Mouse (Mus musculus) limb, embryonic 11.5 days (tissue): Measurements from ENCODE around the gene Ppm1l. TPM values are rescaled to one million over a fixed set of nuclear protein-coding genes. Genes with fewer than 3 reads are reported as not detected.

ENCODE experiments used
- ATAC-seq: fragments of 200-750 bp; cut with Nextera tagmentation; 2 replicates; pipeline ENCODE4 v1.8.0; 2017; ENCODE audit warnings: low read depth; ENCODE audit not compliant: insufficient number of reproducible peaks, low FRiP score, low TSS enrichment
- DNase-seq: peaks from one replicate; pipeline ENCODE4 v3.0.0-alpha.2; 2015; ENCODE audit warnings: low spot score
- H3K27ac ChIP-seq: fragments of 300-500 bp; sonication (generic); replicated peaks from 2 replicates; pipeline ENCODE4 v1.5.1; 2014; ENCODE audit warnings: low read depth, mild to moderate bottlenecking, low read length
- H3K27me3 ChIP-seq: fragments of 300-500 bp; sonication (generic); 2 replicates; pipeline ENCODE4 v1.6.1; 2014; ENCODE audit warnings: mild to moderate bottlenecking, low read length, mixed read lengths; ENCODE audit not compliant: control insufficient read depth, insufficient read depth
- H3K36me3 ChIP-seq: fragments of 300-500 bp; sonication (generic); 2 replicates; pipeline ENCODE4 v1.6.1; 2014; ENCODE audit warnings: mild to moderate bottlenecking, low read length, moderate library complexity, mixed read lengths; ENCODE audit not compliant: control insufficient read depth, insufficient read depth
- H3K4me1 ChIP-seq: fragments of 300-500 bp; sonication (generic); 2 replicates; pipeline ENCODE4 v1.6.1; 2014; ENCODE audit warnings: low read length, mixed read lengths; ENCODE audit not compliant: control insufficient read depth, insufficient read depth
- H3K4me2 ChIP-seq: fragments of 300-500 bp; sonication (generic); 2 replicates; pipeline ENCODE4 v1.6.1; 2014; ENCODE audit warnings: low read depth, mild to moderate bottlenecking, moderate library complexity; ENCODE audit not compliant: severe bottlenecking
- H3K4me3 ChIP-seq: fragments of 300-500 bp; sonication (generic); 2 replicates; pipeline ENCODE4 v1.5.1; 2014; ENCODE audit warnings: low read depth, low read length
- H3K9ac ChIP-seq: fragments of 300-500 bp; sonication (generic); 2 replicates; pipeline ENCODE4 v1.6.1; 2014; ENCODE audit warnings: mild to moderate bottlenecking, low read length
- H3K9me3 ChIP-seq: fragments of 300-500 bp; sonication (generic); 2 replicates; pipeline ENCODE4 v1.6.1; 2016; ENCODE audit warnings: low read length; ENCODE audit not compliant: control insufficient read depth
- WGBS: fragments of 180-500 bp; shearing (Covaris S2); extraction: QIAGEN DNeasy Blood & Tissue Kit; methylation state at CpG from one replicate; pipeline ENCODE4 v1.1.7; 2014; 5-methylcytosine and 5-hydroxymethylcytosine counted together
- polyA plus RNA-seq: library from polyadenylated mRNA; unstranded; fragments of >200 nt; fragmentation: Nextera tagmentation; extraction: Ambion mirVana; gene quantifications from 2 replicates; pipeline ENCODE4 v1.2.1, GENCODE M21; 2014

The Ppm1l gene
- polyA plus RNA-seq, 1 experiment from 2014 or later: 10.5 TPM

GRCm38 (mm10) chr3:69511881-69512280 is 195.2 kb downstream of the Ppm1l start:
- ATAC-seq (no peak), DNase-seq (no peak)
- no peak overlapping the region for H3K4me3 ChIP-seq
- 24% methylated on average over 7 of the region's 7 CpGs for WGBS
- no peaks in the 10 kb centered on the region for H3K36me3 ChIP-seq
- no peaks in the 10 kb centered on the region for H3K9me3 ChIP-seq
- no peak overlapping the region for H3K4me2 ChIP-seq
- H3K27me3 ChIP-seq: no peaks in the 10 kb centered on the region
- H3K27ac ChIP-seq: no peak overlapping the region
- H3K4me1 ChIP-seq: peaks cover 16% of the 10 kb centered on the region; the same call in 1 of the 2 replicates
- H3K9ac ChIP-seq: no peak overlapping the region

- H3K4me3 ChIP-seq: no peak overlapping the region
- no peaks in the 10 kb centered on the region for H3K36me3 ChIP-seq
- no peaks in the 10 kb centered on the region for H3K27me3 ChIP-seq
- no peak overlapping the region for H3K9ac ChIP-seq
- DNase-seq: no peak
- 24% methylated on average over 7 of the region's 7 CpGs for WGBS
- H3K4me1 ChIP-seq: peaks cover 16% of the 10 kb centered on the region; the same call in 1 of the 2 replicates
- H3K4me2 ChIP-seq: no peak overlapping the region
- H3K9me3 ChIP-seq: no peaks in the 10 kb centered on the region
- ATAC-seq: no peak
- H3K27ac ChIP-seq: no peak overlapping the region
Measured at GRCm38 (mm10) chr3:69512402-69512801, 195.7 kb downstream of the Ppm1l start.

- Histone ChIP-seq H3K27me3 (no peaks in the 10 kb centered on the region), H3K9me3 (no peaks in the 10 kb centered on the region), H3K4me1 (peaks cover 25% of the 10 kb centered on the region), H3K9ac (no peak overlapping the region), H3K4me3 (no peak overlapping the region), H3K36me3 (no peaks in the 10 kb centered on the region), H3K27ac (no peak overlapping the region), H3K4me2 (no peak overlapping the region)
- peak; percentile 45 for DNase-seq
- ATAC-seq: no peak
- 54% methylated on average over 13 of the region's 13 CpGs for WGBS
Measured at GRCm38 (mm10) chr3:69515730-69516350, 199.2 kb downstream of the Ppm1l start.

- no peak overlapping the region for H3K9ac ChIP-seq
- H3K9me3 ChIP-seq: no peaks in the 10 kb centered on the region
- H3K27me3 ChIP-seq: no peaks in the 10 kb centered on the region
- ATAC-seq (no peak), DNase-seq (no peak)
- no peak overlapping the region for H3K27ac ChIP-seq
- H3K4me3 ChIP-seq: no peak overlapping the region
- WGBS: 54% methylated on average over 9 of the region's 9 CpGs
- H3K4me1 ChIP-seq: peaks cover 18% of the 10 kb centered on the region
- H3K4me2 ChIP-seq: no peak overlapping the region
- no peaks in the 10 kb centered on the region for H3K36me3 ChIP-seq
Measured at GRCm38 (mm10) chr3:69519188-69519587, 202.5 kb downstream of the Ppm1l start.

GRCm38 (mm10) chr3:69519789-69520558 is 203.3 kb downstream of the Ppm1l start:
- Histone ChIP-seq H3K9ac (no peak overlapping the region), H3K4me3 (no peak overlapping the region), H3K27ac (peak overlapping the region; percentile 57; the same call in 1 of the 2 replicates), H3K27me3 (no peaks in the 10 kb centered on the region), H3K9me3 (no peaks in the 10 kb centered on the region), H3K4me2 (no peak overlapping the region), H3K36me3 (no peaks in the 10 kb centered on the region), H3K4me1 (peaks cover 18% of the 10 kb centered on the region)
- WGBS: 54% methylated on average over 21 of the region's 21 CpGs
- DNase-seq (peak; percentile 68), ATAC-seq (peak; percentile 51; the same call in 1 of the 2 replicates)

GRCm38 (mm10) chr3:69522270-69522669 is 205.6 kb downstream of the Ppm1l start:
- 96% methylated on average over 3 of the region's 3 CpGs for whole genome bisulfite sequencing
- H3K36me3 ChIP-seq: no peaks in the 10 kb centered on the region
- H3K27me3 ChIP-seq: no peaks in the 10 kb centered on the region
- no peaks in the 10 kb centered on the region for H3K9me3 ChIP-seq
- DNase-seq (no peak), ATAC-seq (no peak)
- H3K27ac ChIP-seq: no peak overlapping the region
- H3K9ac ChIP-seq: no peak overlapping the region
- H3K4me3 ChIP-seq: no peak overlapping the region
- H3K4me1 ChIP-seq: peaks cover 12% of the 10 kb centered on the region
- no peak overlapping the region for H3K4me2 ChIP-seq

- WGBS: 86% methylated on average over 8 of the region's 8 CpGs
- Histone ChIP-seq H3K36me3 (no peaks in the 10 kb centered on the region), H3K4me2 (no peak overlapping the region), H3K4me1 (peaks cover 12% of the 10 kb centered on the region), H3K27me3 (no peaks in the 10 kb centered on the region), H3K9me3 (no peaks in the 10 kb centered on the region), H3K9ac (no peak overlapping the region), H3K27ac (no peak overlapping the region; the same call in 1 of the 2 replicates), H3K4me3 (no peak overlapping the region)
- DNase-seq (no peak), ATAC-seq (no peak)
Measured at GRCm38 (mm10) chr3:69524356-69525071, 207.9 kb downstream of the Ppm1l start.

- 50% methylated on average over 8 of the region's 8 CpGs for WGBS
- H3K9me3 ChIP-seq: no peaks in the 10 kb centered on the region
- no peak overlapping the region for H3K4me3 ChIP-seq
- H3K9ac ChIP-seq: no peak overlapping the region
- H3K4me2 ChIP-seq: no peak overlapping the region
- no peaks in the 10 kb centered on the region for H3K36me3 ChIP-seq
- DNase-seq (no peak), ATAC-seq (no peak)
- H3K27ac ChIP-seq: no peak overlapping the region
- H3K4me1 ChIP-seq: peaks cover 6% of the 10 kb centered on the region
- no peaks in the 10 kb centered on the region for H3K27me3 ChIP-seq
Measured at GRCm38 (mm10) chr3:69525072-69525529, 208.4 kb downstream of the Ppm1l start.
